Mouse (Mus musculus): ENCODE measurements at regions not wholly inside any gene's neighbourhood (a gene's known extent, or its start where the extent isn't known, plus 50 kb on each side); places are given as distances from the start of the nearest gene placed in this dataset.

DNA sequence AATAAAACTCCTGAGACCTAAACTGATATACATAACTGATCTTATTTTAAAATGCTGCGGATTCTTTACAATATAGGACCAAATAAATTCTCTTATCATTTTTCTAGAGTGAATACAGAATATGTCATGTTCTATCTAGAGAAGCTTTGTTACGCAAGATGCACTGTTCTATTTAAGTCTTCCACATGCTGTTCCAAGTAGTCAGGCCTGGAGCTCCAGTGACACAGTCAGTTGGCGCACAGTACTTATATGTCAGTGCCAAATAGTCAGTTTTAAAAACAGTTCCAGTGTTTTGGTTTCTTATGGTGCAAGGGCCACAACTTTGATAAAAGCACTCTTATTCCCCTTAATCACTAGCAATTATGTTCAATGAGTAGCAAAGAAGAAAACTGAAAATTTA lies 344.3 kb upstream of the Slitrk5 start:
- no peaks in the 10 kb centered on the region for H3K9me3 ChIP-seq (ENCODE audit: low read length)
- ATAC-seq (no peak), DNase-seq (ENCODE audit: low spot score) (no peak)
- 77% methylated on average over 3 of the region's 3 CpGs for WGBS
- no peak overlapping the region for H3K27ac ChIP-seq (ENCODE audit: low read length)
- H3K4me3 ChIP-seq (ENCODE audit: low read depth, low read length), result no peak overlapping the region
- no peaks in the 10 kb centered on the region for H3K4me1 ChIP-seq (ENCODE audit: insufficient read depth, low read depth, low read length)
- TF ChIP-seq CTCF (IDR thresholded peaks at IDR 0.05) (no peak), EP300 (IDR thresholded peaks at IDR 0.05) (no peak)
- no peak overlapping the region for H3K9ac ChIP-seq (replicated peaks; ENCODE audit: low read depth)
- H3K4me2 ChIP-seq (replicated peaks; ENCODE audit: low read depth, low read length), result no peak overlapping the region
- no peaks in the 10 kb centered on the region for H3K27me3 ChIP-seq (replicated peaks; ENCODE audit: insufficient read depth, low read length)
- H3K36me3 ChIP-seq (ENCODE audit: insufficient read depth, low read length), result no peaks in the 10 kb centered on the region

- no peak overlapping the region for H3K4me2 ChIP-seq (replicated peaks; ENCODE audit: low read depth, low read length)
- no peaks in the 10 kb centered on the region for H3K27me3 ChIP-seq (replicated peaks; ENCODE audit: insufficient read depth, low read length)
- TF ChIP-seq EP300 (IDR thresholded peaks at IDR 0.05) (no peak), CTCF (IDR thresholded peaks at IDR 0.05) (no peak)
- WGBS, result 73% methylated on average over 5 of the region's 5 CpGs
- no peaks in the 10 kb centered on the region for H3K9me3 ChIP-seq (ENCODE audit: low read length)
- no peak for ATAC-seq
- no peak overlapping the region for H3K9ac ChIP-seq (replicated peaks; ENCODE audit: low read depth)
- no peaks in the 10 kb centered on the region for H3K4me1 ChIP-seq (ENCODE audit: insufficient read depth, low read depth, low read length)
- no peak overlapping the region for H3K4me3 ChIP-seq (ENCODE audit: low read depth, low read length)
- DNase-seq (ENCODE audit: low spot score), result no peak
- no peaks in the 10 kb centered on the region for H3K36me3 ChIP-seq (ENCODE audit: insufficient read depth, low read length)
- no peak overlapping the region for H3K27ac ChIP-seq (ENCODE audit: low read length)
These were observed 321.4 kb upstream of the Slitrk5 start for GRCm38 (mm10) chr14:111353518-111353917.

DNA sequence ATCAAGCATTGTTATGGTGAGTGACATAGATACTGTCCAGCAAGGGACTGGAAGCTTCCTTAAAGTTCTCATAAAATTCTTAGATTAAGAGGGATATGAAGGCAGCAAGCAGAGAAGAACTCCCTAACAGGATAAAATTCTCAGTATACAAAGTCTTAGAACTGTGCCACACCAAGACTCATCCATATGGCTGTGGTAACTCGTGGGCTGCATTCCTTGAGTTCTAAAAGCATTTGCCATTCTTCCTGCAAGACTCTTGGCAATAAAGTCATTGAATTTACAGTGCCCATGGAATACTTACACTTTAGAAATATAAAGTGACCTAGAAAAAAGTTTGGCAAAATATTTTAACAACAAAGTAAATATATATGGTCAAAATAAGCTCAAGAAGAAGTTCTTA lies 278.1 kb upstream of the Slitrk5 start:
- DNase-seq (ENCODE audit: low spot score) (no peak), ATAC-seq (no peak)
- H3K27ac ChIP-seq (ENCODE audit: low read length), result no peak overlapping the region
- H3K27me3 ChIP-seq (replicated peaks; ENCODE audit: insufficient read depth, low read length), result no peaks in the 10 kb centered on the region
- no peaks in the 10 kb centered on the region for H3K4me1 ChIP-seq (ENCODE audit: insufficient read depth, low read depth, low read length)
- H3K9me3 ChIP-seq (ENCODE audit: low read length), result no peaks in the 10 kb centered on the region
- no peak for TF ChIP-seq EP300 (IDR thresholded peaks at IDR 0.05)
- no peak for TF ChIP-seq CTCF (IDR thresholded peaks at IDR 0.05)
- no peak overlapping the region for H3K9ac ChIP-seq (replicated peaks; ENCODE audit: low read depth)
- no peak overlapping the region for H3K4me3 ChIP-seq (ENCODE audit: low read depth, low read length)
- H3K4me2 ChIP-seq (replicated peaks; ENCODE audit: low read depth, low read length), result no peak overlapping the region
- 34% methylated on average over 1 of the region's 1 CpGs for WGBS
- no peaks in the 10 kb centered on the region for H3K36me3 ChIP-seq (ENCODE audit: insufficient read depth, low read length)

DNA sequence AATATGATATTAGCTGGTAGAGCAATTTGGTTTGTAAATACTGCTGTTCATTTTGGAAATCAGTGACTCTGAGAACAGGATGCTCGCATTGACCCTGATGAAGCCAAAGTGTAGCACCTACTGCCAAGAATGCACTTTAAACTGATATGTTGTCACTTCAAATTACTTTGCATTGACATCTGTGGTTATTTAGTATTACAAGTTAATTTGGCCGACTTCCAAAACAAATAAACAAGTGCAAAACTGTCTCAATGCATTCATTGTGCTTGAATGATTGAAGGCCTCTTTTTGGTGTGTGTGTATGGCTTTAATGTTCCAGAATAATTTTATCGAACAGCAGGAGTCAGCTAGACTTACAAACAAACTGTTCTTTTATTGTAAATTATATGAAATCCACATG lies 274.1 kb upstream of the Slitrk5 start:
- 47% methylated on average over 3 of the region's 3 CpGs for WGBS
- no peak for TF ChIP-seq EP300 (IDR thresholded peaks at IDR 0.05)
- TF ChIP-seq CTCF (IDR thresholded peaks at IDR 0.05), result no peak
- no peak for DNase-seq (ENCODE audit: low spot score)

DNA sequence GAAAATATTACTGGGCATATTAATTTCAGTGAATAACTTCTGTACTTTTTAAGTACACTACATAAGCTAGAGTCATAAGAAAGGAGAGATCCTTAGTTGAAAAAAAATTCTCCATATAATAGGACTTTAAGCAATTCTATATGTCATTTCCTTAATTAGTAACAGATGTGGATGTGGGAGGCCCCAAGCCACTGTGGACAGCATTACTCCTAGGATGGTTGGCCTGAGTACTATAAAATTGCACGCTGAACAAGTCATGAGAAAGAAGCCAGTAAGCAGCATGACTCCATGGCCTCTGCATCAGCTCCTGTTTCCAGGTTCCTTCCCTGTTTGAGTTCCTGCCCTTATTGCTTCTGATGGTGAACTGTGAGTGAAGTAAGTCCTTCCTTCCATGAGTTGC lies 272.4 kb upstream of the Slitrk5 start:
- no peak overlapping the region for H3K9ac ChIP-seq (replicated peaks; ENCODE audit: low read depth)
- no peaks in the 10 kb centered on the region for H3K4me1 ChIP-seq (ENCODE audit: insufficient read depth, low read depth, low read length)
- WGBS, result 73% methylated on average over 1 of the region's 1 CpGs
- no peak overlapping the region for H3K4me2 ChIP-seq (replicated peaks; ENCODE audit: low read depth, low read length)
- H3K36me3 ChIP-seq (ENCODE audit: insufficient read depth, low read length), result no peaks in the 10 kb centered on the region
- ATAC-seq (no peak), DNase-seq (ENCODE audit: low spot score) (no peak)
- H3K4me3 ChIP-seq (ENCODE audit: low read depth, low read length), result no peak overlapping the region
- TF ChIP-seq EP300 (IDR thresholded peaks at IDR 0.05) (no peak), CTCF (IDR thresholded peaks at IDR 0.05) (no peak)
- H3K27me3 ChIP-seq (replicated peaks; ENCODE audit: insufficient read depth, low read length), result no peaks in the 10 kb centered on the region
- no peaks in the 10 kb centered on the region for H3K9me3 ChIP-seq (ENCODE audit: low read length)
- no peak overlapping the region for H3K27ac ChIP-seq (ENCODE audit: low read length)

More for the DNA sequence above, 274.1 kb upstream of the Slitrk5 start:
- Histone ChIP-seq H3K4me2 (replicated peaks; ENCODE audit: low read depth, low read length) (no peak overlapping the region), H3K4me3 (ENCODE audit: low read depth, low read length) (no peak overlapping the region), H3K9me3 (ENCODE audit: low read length) (no peaks in the 10 kb centered on the region), H3K36me3 (ENCODE audit: insufficient read depth, low read length) (no peaks in the 10 kb centered on the region), H3K9ac (replicated peaks; ENCODE audit: low read depth) (no peak overlapping the region), H3K4me1 (ENCODE audit: insufficient read depth, low read depth, low read length) (no peaks in the 10 kb centered on the region), H3K27me3 (replicated peaks; ENCODE audit: insufficient read depth, low read length) (no peaks in the 10 kb centered on the region), H3K27ac (ENCODE audit: low read length) (no peak overlapping the region)
- ATAC-seq, result no peak

GRCm38 (mm10) chr14:111403555-111403954 lies 271.3 kb upstream of the Slitrk5 start:
- Histone ChIP-seq H3K27me3 (replicated peaks; ENCODE audit: insufficient read depth, low read length) (no peaks in the 10 kb centered on the region), H3K9ac (replicated peaks; ENCODE audit: low read depth) (no peak overlapping the region), H3K9me3 (ENCODE audit: low read length) (no peaks in the 10 kb centered on the region), H3K4me1 (ENCODE audit: insufficient read depth, low read depth, low read length) (no peaks in the 10 kb centered on the region), H3K4me3 (ENCODE audit: low read depth, low read length) (no peak overlapping the region), H3K4me2 (replicated peaks; ENCODE audit: low read depth, low read length) (no peak overlapping the region), H3K27ac (ENCODE audit: low read length) (no peak overlapping the region), H3K36me3 (ENCODE audit: insufficient read depth, low read length) (no peaks in the 10 kb centered on the region)
- TF ChIP-seq EP300 (IDR thresholded peaks at IDR 0.05), result no peak
- no peak for TF ChIP-seq CTCF (IDR thresholded peaks at IDR 0.05)
- ATAC-seq (no peak), DNase-seq (ENCODE audit: low spot score) (no peak)
- 36% methylated on average over 1 of the region's 1 CpGs for WGBS

GRCm38 (mm10) chr14:111413543-111413942 lies 261.4 kb upstream of the Slitrk5 start:
- no peak overlapping the region for H3K9ac ChIP-seq (replicated peaks; ENCODE audit: low read depth)
- 71% methylated on average over 3 of the region's 3 CpGs for WGBS
- ATAC-seq (no peak), DNase-seq (ENCODE audit: low spot score) (no peak)
- TF ChIP-seq CTCF (IDR thresholded peaks at IDR 0.05) (no peak), EP300 (IDR thresholded peaks at IDR 0.05) (no peak)
- H3K4me3 ChIP-seq (ENCODE audit: low read depth, low read length), result no peak overlapping the region
- no peaks in the 10 kb centered on the region for H3K9me3 ChIP-seq (ENCODE audit: low read length)
- H3K27ac ChIP-seq (ENCODE audit: low read length), result no peak overlapping the region
- H3K4me2 ChIP-seq (replicated peaks; ENCODE audit: low read depth, low read length), result no peak overlapping the region
- H3K27me3 ChIP-seq (replicated peaks; ENCODE audit: insufficient read depth, low read length), result no peaks in the 10 kb centered on the region
- no peaks in the 10 kb centered on the region for H3K36me3 ChIP-seq (ENCODE audit: insufficient read depth, low read length)
- no peaks in the 10 kb centered on the region for H3K4me1 ChIP-seq (ENCODE audit: insufficient read depth, low read depth, low read length)
